Mouse (Mus musculus) cerebellum, adult 2 months (tissue): ENCODE results near the gene Tomm20.

Source experiments
- CTCF ChIP-seq: fragments of 200-500 bp; IDR thresholded peaks from 2 replicates; pipeline ENCODE4 v1.5.1; 2011; ENCODE audit warnings: low read depth, mild to moderate bottlenecking, control low read depth, low read length, moderate library complexity, borderline replicate concordance; ENCODE audit not compliant: insufficient read depth
- POLR2A ChIP-seq: fragments of 200-500 bp; IDR thresholded peaks from 2 replicates; pipeline ENCODE4 v1.6.1; 2011; ENCODE audit warnings: low read length, control low read depth, borderline replicate concordance; ENCODE audit not compliant: insufficient read depth

- TF ChIP-seq CTCF (no peak), POLR2A (no peak)
These were observed 19.6 kb upstream of the Tomm20 start for GRCm38 (mm10) chr8:126965246-126965645.
